Mouse (Mus musculus) intestine, embryonic 16.5 days (tissue): Measurements from ENCODE around the gene Abhd11. TPM values are rescaled to one million over a fixed set of nuclear protein-coding genes. Genes with fewer than 3 reads are reported as not detected.
"Not testable (repeated sequence)": the region's sequence is repeated elsewhere in the genome, so short reads cannot be mapped to it uniquely, and the experiment has no call there.

Experiments used
- ATAC-seq: fragments of 200-750 bp; cut with Nextera tagmentation; 2 replicates; pipeline ENCODE4 v1.8.0; 2017; ENCODE audit warnings: moderate TSS enrichment, moderate library complexity
- H3K27ac ChIP-seq: fragments of 300-500 bp; sonication (generic); 2 replicates; pipeline ENCODE4 v1.5.1; 2014; ENCODE audit warnings: mild to moderate bottlenecking, low read length
- H3K27me3 ChIP-seq: fragments of 300-500 bp; sonication (generic); replicated peaks from 2 replicates; pipeline ENCODE4 v1.6.1; 2014; ENCODE audit warnings: low read length, control low read depth, mixed read lengths; ENCODE audit not compliant: control insufficient read depth, insufficient read depth
- H3K36me3 ChIP-seq: fragments of 300-500 bp; sonication (generic); 2 replicates; pipeline ENCODE4 v1.6.1; 2014; ENCODE audit warnings: low read length, control low read depth; ENCODE audit not compliant: control insufficient read depth, insufficient read depth
- H3K4me1 ChIP-seq: fragments of 300-500 bp; sonication (generic); 2 replicates; pipeline ENCODE4 v1.6.1; 2014; ENCODE audit warnings: low read length, control low read depth, mixed read lengths; ENCODE audit not compliant: control insufficient read depth, insufficient read depth
- H3K4me2 ChIP-seq: fragments of 300-500 bp; sonication (generic); 2 replicates; pipeline ENCODE4 v1.6.1; 2014; ENCODE audit warnings: low read depth, low read length, control low read depth
- H3K4me3 ChIP-seq: fragments of 300-500 bp; sonication (generic); 2 replicates; pipeline ENCODE4 v1.5.1; 2014; ENCODE audit warnings: mild to moderate bottlenecking, low read length
- H3K9ac ChIP-seq: fragments of 300-500 bp; sonication (generic); 2 replicates; pipeline ENCODE4 v1.6.1; 2014; ENCODE audit warnings: low read depth, low read length
- H3K9me3 ChIP-seq: fragments of 300-500 bp; sonication (generic); 2 replicates; pipeline ENCODE4 v1.6.1; 2016; ENCODE audit warnings: low read length, control low read depth; ENCODE audit not compliant: control insufficient read depth
- WGBS: fragments of 180-500 bp; shearing (Covaris S2); extraction: QIAGEN DNeasy Blood & Tissue Kit; methylation state at CpG from one replicate; pipeline ENCODE4 v1.1.7; 2014; 5-methylcytosine and 5-hydroxymethylcytosine counted together
- polyA plus RNA-seq: library from polyadenylated mRNA; unstranded; fragments of >200 nt; fragmentation: Nextera tagmentation; extraction: Ambion mirVana; gene quantifications from 2 replicates; pipeline ENCODE4 v1.2.1, GENCODE M21; 2015

Gene Abhd11
- 102 and 106 TPM in 2 replicates for polyA plus RNA-seq

DNA sequence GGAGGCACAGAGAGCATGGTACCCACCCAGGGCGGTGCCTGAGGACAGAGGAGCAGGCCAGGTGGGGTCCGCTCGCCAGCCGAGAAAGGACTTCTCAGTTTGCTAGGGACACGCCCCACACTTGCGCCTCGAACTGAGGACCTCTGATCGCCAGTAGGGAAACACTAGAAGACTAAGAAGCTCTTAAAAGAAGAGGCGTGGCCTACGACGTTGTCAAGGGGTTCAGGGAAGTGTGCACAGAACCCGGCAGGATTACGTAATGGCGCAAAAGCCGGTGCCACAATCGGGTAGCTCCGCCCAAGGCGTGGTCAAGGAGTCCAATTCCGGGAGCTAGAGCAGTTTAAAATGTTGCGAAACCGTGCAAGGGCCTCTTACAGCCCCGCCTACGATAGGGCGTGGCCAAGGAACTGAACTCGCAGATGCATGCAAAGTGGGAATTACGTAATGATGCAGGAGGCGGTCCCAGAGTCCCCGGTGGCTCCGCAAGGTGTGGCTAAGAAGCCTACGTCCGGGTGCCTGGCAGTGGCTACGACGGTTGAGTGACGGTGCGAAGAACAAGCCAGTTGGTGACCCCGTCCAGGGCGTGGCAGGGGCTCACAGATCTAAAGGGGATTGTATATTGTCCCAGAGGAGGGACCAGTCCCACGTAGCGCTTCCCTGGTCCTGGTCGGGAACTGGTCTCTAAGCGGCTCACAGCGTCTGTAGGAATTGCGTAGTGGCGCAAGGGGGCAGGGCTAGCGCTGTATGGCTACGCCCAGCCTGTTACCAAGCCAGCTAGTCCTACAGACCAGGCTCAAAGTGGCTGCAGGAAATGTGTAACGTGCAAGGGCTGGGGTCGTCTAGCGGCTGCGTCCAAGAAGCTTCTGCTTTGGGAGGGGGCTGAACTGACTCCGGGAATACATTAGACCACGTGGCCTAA lies at the start of gene Abhd11:
TSS of gene Abhd11 (plus strand) at position 482 of the 919 bp plus-strand sequence.
- ATAC-seq = peak; percentile 87
- WGBS = under 1% methylated on average over 52 of the region's 52 CpGs
- Histone ChIP-seq H3K27ac (peak within 1 kb of the TSS; percentile 98), H3K9ac (peak within 1 kb of the TSS; percentile 80), H3K36me3 (peaks cover 3% of the 10 kb centered on the region; the same call in 1 of the 2 replicates), H3K4me3 (peak within 1 kb of the TSS; percentile 68), H3K4me2 (peak within 1 kb of the TSS; percentile 75), H3K9me3 (no peaks in the 10 kb centered on the region), H3K27me3 (no peaks in the 10 kb centered on the region), H3K4me1 (peaks cover 34% of the 10 kb centered on the region)

DNA sequence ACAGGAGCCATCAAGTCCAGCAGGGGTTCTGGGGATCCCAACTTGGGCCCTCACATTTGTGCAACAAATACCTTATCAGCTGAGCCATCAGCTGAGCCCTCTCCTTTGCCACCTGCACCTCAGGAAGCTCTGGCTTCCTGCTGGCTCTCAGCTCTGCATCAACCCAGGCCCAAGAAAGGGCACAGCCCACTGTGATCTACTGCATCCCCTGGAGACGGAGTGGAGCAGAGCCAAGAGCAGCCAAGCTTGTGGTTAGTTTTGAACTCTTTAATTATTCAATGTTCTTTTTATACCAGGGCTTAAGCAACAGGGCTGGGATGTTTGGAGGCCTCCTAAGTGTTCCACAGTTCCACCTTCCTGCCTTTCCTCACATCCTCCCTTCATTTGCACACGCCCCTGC lies 48.5 kb upstream of the Abhd11 start:
- no peak overlapping the region for H3K4me3 ChIP-seq
- H3K9ac ChIP-seq = no peak overlapping the region
- no peaks in the 10 kb centered on the region for H3K9me3 ChIP-seq
- no peak overlapping the region for H3K27ac ChIP-seq
- H3K27me3 ChIP-seq = no peaks in the 10 kb centered on the region
- H3K4me2 ChIP-seq = no peak overlapping the region
- no peak for ATAC-seq
- no peaks in the 10 kb centered on the region for H3K36me3 ChIP-seq
- peaks cover 10% of the 10 kb centered on the region for H3K4me1 ChIP-seq
- 67% methylated on average over 2 of the region's 2 CpGs for WGBS

DNA sequence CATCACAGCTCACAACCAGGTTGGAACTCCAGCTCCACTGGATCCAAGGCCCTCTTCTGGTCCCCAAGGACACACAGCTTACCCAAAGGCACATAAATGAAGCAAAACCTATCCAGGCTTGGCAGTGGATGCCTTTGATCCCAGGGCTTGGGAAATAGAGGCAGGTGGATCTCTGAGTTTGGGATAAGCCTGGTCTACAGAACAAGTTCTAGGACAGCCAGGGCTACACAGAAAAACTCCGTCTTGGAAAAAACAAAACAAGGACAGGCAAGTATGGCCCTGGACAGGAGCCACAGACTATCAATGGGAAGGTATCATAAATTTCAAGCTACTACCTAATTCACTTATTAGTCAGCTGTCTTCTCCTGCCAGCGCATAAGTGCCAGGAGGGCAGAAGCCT lies 47.4 kb upstream of the Abhd11 start:
- H3K27me3 ChIP-seq = no peaks in the 10 kb centered on the region
- no peak overlapping the region for H3K4me2 ChIP-seq
- 88% methylated on average over 2 of the region's 2 CpGs for WGBS
- H3K9me3 ChIP-seq = no peaks in the 10 kb centered on the region
- H3K36me3 ChIP-seq = no peaks in the 10 kb centered on the region
- peaks cover 12% of the 10 kb centered on the region for H3K4me1 ChIP-seq
- H3K27ac ChIP-seq = peak overlapping the region; percentile 28; the same call in 1 of the 2 replicates
- H3K9ac ChIP-seq = no peak overlapping the region
- no peak overlapping the region for H3K4me3 ChIP-seq
- no peak for ATAC-seq

DNA sequence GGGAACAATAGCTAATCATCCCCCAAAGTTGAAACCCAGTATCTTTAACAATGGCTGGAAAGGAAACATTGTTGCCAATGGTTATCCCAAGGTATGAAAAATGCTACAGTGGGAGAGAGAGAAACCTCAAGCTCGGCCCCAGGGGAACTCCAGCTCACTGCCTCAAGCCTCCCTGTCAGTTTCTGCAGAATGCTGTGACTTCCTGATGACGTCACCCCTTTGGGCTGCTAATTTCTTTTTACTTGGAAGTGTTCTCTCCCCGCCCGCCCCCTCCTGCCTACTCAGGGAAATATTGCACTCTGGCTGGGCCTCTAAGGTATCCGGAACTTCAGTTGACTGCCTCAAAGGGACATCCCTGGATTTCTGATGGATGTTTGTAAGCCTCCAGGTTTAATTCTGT lies 45.4 kb upstream of the Abhd11 start:
- WGBS = 18% methylated on average over 5 of the region's 5 CpGs
- H3K4me2 ChIP-seq = no peak overlapping the region
- H3K36me3 ChIP-seq = no peaks in the 10 kb centered on the region
- no peak overlapping the region; the same call in 1 of the 2 replicates for H3K9ac ChIP-seq
- ATAC-seq = no peak
- H3K9me3 ChIP-seq = no peaks in the 10 kb centered on the region
- H3K27me3 ChIP-seq = no peaks in the 10 kb centered on the region
- H3K4me1 ChIP-seq = peaks cover 19% of the 10 kb centered on the region
- H3K27ac ChIP-seq = no peak overlapping the region
- no peak overlapping the region for H3K4me3 ChIP-seq

DNA sequence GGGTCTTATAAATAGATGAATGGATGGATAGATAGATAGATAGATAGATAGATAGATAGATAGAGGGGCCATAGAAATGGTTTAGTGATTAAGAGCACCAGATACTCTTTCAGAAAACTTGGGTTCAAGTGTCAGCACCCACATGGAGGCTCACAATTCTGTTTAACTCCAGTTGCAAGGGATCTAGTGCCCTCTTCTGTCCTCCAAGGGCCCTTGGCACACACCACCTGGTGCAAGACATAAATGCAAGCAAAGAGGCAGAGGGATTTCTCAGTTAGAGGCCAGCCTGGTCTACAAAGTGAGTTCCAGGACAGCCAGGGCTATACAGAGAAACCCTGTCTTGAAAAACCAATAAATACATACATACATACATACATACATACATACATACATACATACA lies 44.3 kb upstream of the Abhd11 start:
- not testable (repeated sequence) for H3K27me3 ChIP-seq, H3K4me3 ChIP-seq, H3K9me3 ChIP-seq, H3K36me3 ChIP-seq, H3K27ac ChIP-seq, H3K4me2 ChIP-seq, ATAC-seq, H3K9ac ChIP-seq
- H3K4me1 ChIP-seq = peaks cover 19% of the 10 kb centered on the region

DNA sequence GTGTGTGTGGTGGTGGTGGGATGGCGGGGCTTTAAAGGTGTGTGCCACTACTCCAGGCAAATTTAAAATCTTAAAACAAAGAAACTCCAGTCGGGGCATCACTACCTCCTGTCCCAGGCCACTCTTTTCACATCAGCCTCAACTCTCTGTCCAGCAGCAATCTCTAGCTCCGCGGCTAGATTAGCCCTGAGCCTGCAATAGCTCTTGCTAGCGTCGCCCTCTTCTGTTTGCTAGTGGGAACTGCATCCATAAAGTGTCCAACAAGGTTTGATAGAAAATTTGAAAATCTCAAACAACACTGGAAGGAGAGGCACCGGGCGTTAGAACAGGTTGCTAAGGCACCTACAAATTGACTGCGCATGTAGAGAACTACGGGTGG lies 43.5 kb upstream of the Abhd11 start:
- WGBS = 6% methylated on average over 10 of the region's 10 CpGs
- ATAC-seq = 0 out of 2 replicates have a peak, but pooled peaks have one; percentile 14
- Histone ChIP-seq H3K9me3 (no peaks in the 10 kb centered on the region), H3K4me2 (peak overlapping the region; percentile 46), H3K4me3 (peak overlapping the region; percentile 36), H3K4me1 (peaks cover 19% of the 10 kb centered on the region), H3K9ac (peak overlapping the region; percentile 57), H3K27ac (peak overlapping the region; percentile 88), H3K36me3 (no peaks in the 10 kb centered on the region), H3K27me3 (no peaks in the 10 kb centered on the region)

DNA sequence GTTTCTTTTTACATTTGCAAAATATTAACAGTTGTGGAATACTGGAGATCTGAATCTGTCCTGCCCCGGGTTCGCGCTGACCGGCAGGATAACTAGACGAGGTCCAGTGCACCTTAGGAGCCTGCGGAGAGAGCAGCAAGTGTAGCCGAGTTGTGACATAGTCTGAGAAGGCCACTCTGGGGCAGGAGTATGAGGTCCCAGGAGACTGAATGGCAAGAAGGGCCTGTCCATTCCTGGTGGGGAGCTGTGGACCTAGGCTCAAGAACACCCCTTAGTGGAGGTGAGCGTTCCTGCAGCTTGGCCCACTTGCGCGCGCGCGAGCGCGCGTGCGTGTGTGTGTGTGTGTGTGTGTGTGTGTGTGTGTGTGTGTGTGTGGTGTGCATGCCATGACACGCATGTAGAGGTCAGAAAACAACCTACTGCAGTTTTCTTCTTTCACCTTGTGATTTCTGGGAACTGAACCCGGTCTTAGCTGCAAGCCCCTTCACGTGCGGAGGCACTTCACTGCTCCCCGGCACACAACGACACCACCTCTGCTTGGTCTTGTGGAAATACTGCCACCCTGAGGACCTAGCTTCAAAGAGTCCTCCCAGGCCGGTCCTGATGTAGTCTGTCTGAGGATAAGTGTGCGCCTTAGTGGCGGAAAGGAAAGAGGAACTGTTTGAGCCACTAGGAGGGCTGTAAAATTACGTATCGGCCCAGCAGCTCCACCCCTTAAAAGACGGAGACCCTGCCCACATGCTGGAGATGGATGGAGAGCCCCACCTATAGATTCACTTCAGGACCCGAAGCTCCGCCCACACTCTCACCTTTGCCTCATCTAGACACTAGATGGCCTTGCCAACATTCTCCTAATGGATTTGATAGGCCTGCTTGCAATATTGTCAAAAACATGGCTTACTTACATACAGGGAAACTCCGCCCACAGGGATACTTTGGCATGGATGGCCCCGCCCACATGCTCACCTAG lies 42.8 kb upstream of the Abhd11 start:
- Histone ChIP-seq H3K27ac (peak overlapping the region; percentile 99), H3K9me3 (no peaks in the 10 kb centered on the region), H3K4me2 (peak overlapping the region; percentile 46), H3K27me3 (no peaks in the 10 kb centered on the region), H3K9ac (peak overlapping the region; percentile 57), H3K4me1 (peaks cover 16% of the 10 kb centered on the region), H3K4me3 (peak overlapping the region; percentile 36), H3K36me3 (no peaks in the 10 kb centered on the region)
- WGBS = 3% methylated on average over 33 of the region's 33 CpGs
- peak; percentile 88 for ATAC-seq

DNA sequence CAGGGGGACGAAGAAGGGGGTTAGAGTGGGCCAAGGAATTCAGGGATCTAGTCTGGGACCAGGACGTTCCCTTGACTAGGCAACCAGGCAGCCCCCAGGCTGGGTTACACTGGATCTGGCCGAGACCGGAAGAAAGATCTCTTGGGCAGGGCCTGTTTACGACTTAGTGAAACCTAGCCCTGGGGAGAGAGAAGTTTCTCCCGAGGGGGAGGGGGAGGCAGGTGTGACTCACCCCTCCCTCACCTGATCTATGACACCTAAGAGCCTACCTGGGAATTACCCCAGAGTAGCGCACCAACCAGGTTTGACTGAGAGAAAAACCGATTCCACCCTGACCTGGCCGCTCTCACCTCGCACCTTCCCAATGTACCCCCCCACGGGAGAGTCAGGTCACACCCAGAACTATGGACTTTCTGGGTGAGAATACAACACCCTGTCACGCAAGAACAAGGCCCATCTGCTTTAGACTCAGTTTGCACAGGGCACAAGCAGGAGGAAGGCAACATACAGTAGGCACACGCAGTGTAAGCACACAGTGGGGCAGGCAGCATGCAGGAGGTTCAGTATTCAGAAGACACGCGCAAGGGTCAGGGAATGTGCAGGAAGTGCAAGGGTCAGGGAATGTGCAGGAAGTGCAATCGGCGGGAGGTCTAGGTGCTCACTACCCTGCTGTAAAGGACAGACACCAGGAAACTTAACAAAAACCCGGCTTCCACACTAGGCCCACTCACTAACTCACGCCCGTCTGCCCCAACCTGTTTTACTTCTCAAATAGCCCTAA lies 41.6 kb upstream of the Abhd11 start:
- peak; percentile 59 for ATAC-seq
- H3K36me3 ChIP-seq = no peaks in the 10 kb centered on the region
- no peak overlapping the region for H3K4me3 ChIP-seq
- H3K9ac ChIP-seq = peak overlapping the region; percentile 56
- no peaks in the 10 kb centered on the region for H3K9me3 ChIP-seq
- H3K4me2 ChIP-seq = 0 out of 2 replicates have a peak overlapping the region, but pooled peaks have one; percentile 37
- peak overlapping the region; percentile 99 for H3K27ac ChIP-seq
- 49% methylated on average over 20 of the region's 20 CpGs for WGBS
- H3K27me3 ChIP-seq = no peaks in the 10 kb centered on the region
- H3K4me1 ChIP-seq = peaks cover 13% of the 10 kb centered on the region; the same call in 1 of the 2 replicates
